Mouse (Mus musculus) C2C12 (cell line): ENCODE measurements around the gene Adgrv1.

Experiments
- CEBPB ChIP-seq: IDR thresholded peaks from one replicate; pipeline ENCODE4 v1.6.1; 2011; ENCODE audit warnings: low read depth, mild to moderate bottlenecking, control low read depth, moderate library complexity
- CTCF ChIP-seq: IDR thresholded peaks from one replicate; pipeline ENCODE4 v1.5.1; 2011; ENCODE audit not compliant: control insufficient read depth, insufficient read depth, insufficient read length
- MAX ChIP-seq: IDR thresholded peaks from one replicate; pipeline ENCODE4 v1.6.1; 2011; ENCODE audit warnings: mild to moderate bottlenecking, control low read depth
- MYOD1 ChIP-seq: IDR thresholded peaks from one replicate; pipeline ENCODE4 v1.6.1; 2011; ENCODE audit warnings: low read depth; ENCODE audit not compliant: control insufficient read depth, insufficient read length
- USF1 ChIP-seq: IDR thresholded peaks from one replicate; pipeline ENCODE4 v1.6.1; 2011; ENCODE audit warnings: low read depth, mild to moderate bottlenecking, control low read depth, moderate library complexity

- no peak for TF ChIP-seq CEBPB
- no peak for TF ChIP-seq CTCF
- TF ChIP-seq USF1, result no peak
- TF ChIP-seq MAX, result no peak
- TF ChIP-seq MYOD1, result no peak
Measured at GRCm38 (mm10) chr13:81273837-81274236, 359.1 kb downstream of the Adgrv1 start.
